Mouse (Mus musculus) right cerebral cortex, postnatal 25 days (tissue): ENCODE measurements at regions not wholly inside any gene's neighbourhood (a gene's known extent, or its start where the extent isn't known, plus 50 kb on each side); places are given as distances from the start of the nearest gene placed in this dataset.

ENCODE experiments used
- DNase-seq: peaks from one replicate; pipeline ENCODE4 v3.0.0; 2022

DNA sequence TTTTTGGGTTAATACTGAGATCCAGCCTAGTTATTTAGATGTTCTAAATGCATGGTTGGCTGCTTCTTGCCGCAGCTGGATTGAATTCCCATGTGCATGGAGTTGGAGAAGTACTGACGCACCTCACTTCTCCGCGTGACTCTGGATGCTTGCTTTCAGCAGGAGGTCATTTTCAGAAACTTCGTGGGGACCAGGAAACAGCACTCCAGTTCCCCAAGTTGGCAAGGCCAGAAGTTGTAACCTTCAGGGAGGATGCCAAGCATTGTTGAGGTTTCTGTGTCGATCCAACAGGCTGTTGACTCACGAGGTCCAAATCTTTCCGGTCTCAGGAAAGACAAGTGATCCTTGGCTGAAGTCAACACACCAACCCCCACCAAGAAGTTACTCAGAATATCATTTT lies 167.6 kb upstream of the Dpt start:
- DNase-seq: no peak

DNA sequence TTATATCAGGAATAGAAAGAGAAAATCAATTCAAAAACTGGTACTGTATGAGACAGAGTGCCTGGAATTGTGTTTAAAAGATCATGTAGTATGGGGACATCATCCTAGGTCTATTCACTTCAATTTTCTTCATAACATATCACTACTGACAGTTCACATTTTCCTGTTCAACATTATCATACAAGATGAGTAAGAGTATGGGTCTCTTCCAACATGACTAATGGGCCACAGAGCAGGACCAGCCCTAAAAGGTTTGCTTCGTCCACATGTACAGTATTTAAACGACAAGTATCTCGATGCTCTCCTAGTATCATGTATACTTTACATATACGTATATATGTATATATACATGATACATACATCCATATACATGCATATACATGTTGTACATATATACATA lies 164.8 kb upstream of the Atp1b1 start:
- DNase-seq: no peak

- DNase-seq: no peak
Observed at GRCm38 (mm10) chr1:164622417-164622816, 164.3 kb upstream of the Atp1b1 start.

- no peak for DNase-seq
Observed at GRCm38 (mm10) chr1:164620129-164620528, 162.0 kb upstream of the Atp1b1 start.

- no peak for DNase-seq
Observed at GRCm38 (mm10) chr1:164617871-164618270, 159.7 kb upstream of the Atp1b1 start.

GRCm38 (mm10) chr1:164607061-164607460 lies 148.9 kb upstream of the Atp1b1 start:
- DNase-seq: no peak

- DNase-seq: no peak
Observed at GRCm38 (mm10) chr1:164606141-164606754, 148.1 kb upstream of the Atp1b1 start.

- DNase-seq: no peak
Observed at GRCm38 (mm10) chr1:164603433-164603832, 145.3 kb upstream of the Atp1b1 start.

GRCm38 (mm10) chr1:164602568-164602967 lies 144.4 kb upstream of the Atp1b1 start:
- DNase-seq: no peak

- peak; percentile 24 for DNase-seq
Observed at GRCm38 (mm10) chr1:164590205-164590613, 132.1 kb upstream of the Atp1b1 start.

- peak; percentile 65 for DNase-seq
Observed at GRCm38 (mm10) chr1:164586066-164586989, 128.2 kb upstream of the Atp1b1 start.

GRCm38 (mm10) chr1:164576856-164577489 lies 118.8 kb upstream of the Atp1b1 start:
- DNase-seq: peak; percentile 66

DNA sequence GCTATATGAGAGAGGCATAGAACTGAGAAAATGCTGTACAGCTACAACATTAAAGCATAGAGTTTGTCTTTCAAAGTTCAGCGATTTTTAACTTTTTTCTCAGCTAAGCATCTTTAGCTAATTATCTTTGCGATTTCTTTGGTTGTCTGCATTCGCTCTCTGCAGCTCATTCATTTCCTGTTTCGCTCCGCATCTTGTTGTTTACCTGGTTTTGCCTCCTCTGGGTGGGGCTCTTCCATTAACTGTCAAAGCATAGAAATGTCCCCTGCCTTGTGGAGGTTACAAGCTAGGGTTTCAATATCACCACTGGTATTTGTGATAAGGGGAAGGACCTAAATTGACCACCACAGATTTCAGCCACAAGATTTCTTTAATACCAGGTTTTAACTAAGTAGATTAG lies 115.5 kb upstream of the Atp1b1 start:
- DNase-seq: no peak

- no peak for DNase-seq
Observed at GRCm38 (mm10) chr1:164572183-164572582, 114.0 kb upstream of the Atp1b1 start.

- DNase-seq: no peak
Observed at GRCm38 (mm10) chr1:164571496-164572078, 113.4 kb upstream of the Atp1b1 start.

DNA sequence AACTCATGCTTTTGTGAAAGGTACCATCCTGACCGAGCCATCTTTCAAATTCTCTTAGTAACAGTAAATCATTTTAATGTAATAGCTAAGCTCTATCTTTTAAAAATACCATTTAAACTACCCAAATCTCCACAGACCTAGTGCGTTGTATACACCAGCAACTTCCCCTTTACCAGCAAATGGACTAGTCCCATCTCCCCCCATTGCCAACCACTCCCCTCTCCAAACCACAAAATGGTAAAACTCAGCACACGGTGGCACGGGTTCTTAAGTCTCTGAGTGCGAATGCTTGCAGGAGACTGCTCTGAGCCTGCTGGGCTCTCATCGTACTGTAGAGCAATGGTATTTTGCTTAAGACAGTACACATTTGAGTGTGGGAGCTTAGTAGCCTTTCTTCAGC lies 106.7 kb upstream of the Atp1b1 start:
- no peak for DNase-seq

DNA sequence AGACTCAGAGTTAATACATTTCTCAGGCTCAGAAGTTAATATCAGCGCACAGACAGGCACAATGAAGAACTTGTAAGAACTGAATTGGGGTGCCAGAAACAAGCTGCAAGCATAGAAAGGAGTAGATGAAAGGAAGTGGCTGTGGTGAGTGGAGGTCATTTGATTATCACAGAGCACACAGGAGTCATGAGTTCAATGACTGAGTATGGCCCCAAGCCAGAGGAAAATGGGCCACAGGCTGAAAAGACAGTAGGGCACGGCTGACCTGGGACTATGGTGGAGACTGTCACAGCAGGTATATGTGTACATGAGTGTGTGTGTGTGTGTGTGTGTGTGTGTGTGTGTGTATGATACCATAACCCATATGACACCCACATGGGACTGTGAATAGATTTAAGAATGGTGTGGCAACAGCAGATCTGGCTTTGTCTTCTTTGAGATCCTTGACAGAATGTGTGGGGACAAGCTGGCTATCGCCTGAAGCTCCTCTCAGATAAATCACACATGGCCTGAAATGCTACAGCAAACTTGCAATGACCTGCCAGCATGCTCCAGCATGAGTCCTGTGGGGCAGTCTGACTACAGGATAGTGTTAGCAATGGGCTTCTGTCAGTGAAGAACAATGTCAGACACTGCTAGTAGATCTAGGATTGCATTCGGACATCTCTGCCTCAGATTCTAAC lies 101.5 kb upstream of the Atp1b1 start:
- no peak for DNase-seq

- no peak for DNase-seq
Observed at GRCm38 (mm10) chr1:164552658-164553057, 94.5 kb upstream of the Atp1b1 start.

- no peak for DNase-seq
Observed at GRCm38 (mm10) chr1:164551019-164551418, 92.9 kb upstream of the Atp1b1 start.

DNA sequence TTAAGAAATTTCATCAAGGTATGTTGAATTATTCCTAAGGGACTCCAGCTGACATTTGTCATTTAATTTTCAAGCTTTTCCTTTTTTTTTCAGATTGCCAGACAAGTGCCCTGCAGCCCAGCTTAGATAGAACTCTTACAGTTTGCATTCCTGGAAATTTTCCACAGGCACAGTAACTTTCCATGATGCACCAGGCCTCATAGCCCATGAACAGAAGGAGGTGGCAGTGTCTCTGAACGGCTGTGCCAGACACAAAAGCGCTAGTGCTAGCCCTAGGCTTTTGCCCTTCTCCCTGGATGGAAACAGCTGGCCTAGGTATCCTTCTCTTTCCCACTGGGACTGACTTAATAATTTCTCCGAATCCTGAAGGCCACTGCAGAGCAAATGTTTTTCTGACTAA lies 92.4 kb upstream of the Atp1b1 start:
- DNase-seq: no peak

GRCm38 (mm10) chr1:164548071-164548470 lies 89.9 kb upstream of the Atp1b1 start:
- DNase-seq: peak; percentile 25

DNA sequence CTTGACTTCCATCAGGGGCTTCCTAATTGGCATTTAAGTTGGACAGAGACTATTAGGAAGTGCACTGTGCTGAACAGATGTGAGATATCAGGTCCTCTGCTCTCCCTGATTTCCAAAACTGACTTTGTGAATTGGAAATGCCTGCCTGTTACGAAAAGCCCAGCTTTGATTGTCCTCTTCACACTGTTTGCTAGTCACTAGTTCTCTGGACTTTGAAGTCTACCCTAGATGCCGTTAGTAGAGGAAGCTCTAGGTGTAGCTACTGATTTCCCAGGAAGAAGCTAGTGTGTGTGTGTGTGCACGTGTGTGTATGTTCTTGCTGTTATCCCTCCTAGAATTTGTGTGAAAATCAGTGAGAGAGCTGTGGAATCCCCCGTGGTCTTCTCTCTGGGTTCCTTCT lies 87.7 kb upstream of the Atp1b1 start:
- no peak for DNase-seq
